ENCODE assay signal across 20 mouse cellular contexts in the genomic region with DNA sequence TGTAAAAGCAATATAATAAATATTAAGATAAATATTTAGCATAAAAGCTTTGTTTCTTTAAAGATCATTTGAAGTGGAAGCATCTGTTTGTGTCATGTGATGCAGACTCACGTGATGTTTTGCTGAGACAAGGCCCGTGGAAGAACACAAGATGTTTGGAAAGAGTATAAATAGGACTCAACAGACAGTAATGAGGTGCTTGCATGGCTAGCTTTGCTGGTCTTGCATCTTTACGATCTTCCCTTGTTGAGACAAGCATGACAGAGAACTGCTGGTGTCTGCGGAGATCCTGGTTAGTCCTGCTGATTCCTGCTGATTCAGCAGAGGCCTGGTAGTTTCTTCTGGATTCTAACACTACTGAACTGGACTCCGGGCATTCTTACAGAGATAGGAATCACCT.
"Had no signal": no experiment of that assay in that cellular context is flagged by ENCODE, and none has a peak within 500 bp of the region (broad histone marks: within the 10 kb centered on the region; RNA-seq: fewer than 3 reads in every experiment).

No protein-coding gene starts in this region.

- H3K9ac ChIP-seq: intestine, embryonic 15.5 days; limb, embryonic 13.5 days; liver, embryonic 12.5 days; liver, embryonic 15.5 days; midbrain, embryonic 13.5 days; neural tube, embryonic 13.5 days; stomach, embryonic 15.5 days had no signal

- H3K27me3 ChIP-seq: intestine, embryonic 15.5 days; limb, embryonic 13.5 days; liver, embryonic 12.5 days; liver, embryonic 15.5 days; megakaryocyte, embryonic 14.5 days; midbrain, embryonic 13.5 days; neural tube, embryonic 13.5 days; stomach, embryonic 15.5 days had no signal

- DNase-seq: kidney, adult 18-20 months; kidney, postnatal 25 days; liver; retina, postnatal 1 day; right cerebral cortex, postnatal 25 days; spleen, adult 18-20 months; thymus, postnatal 25 days had no signal

- H3K27ac ChIP-seq: intestine, embryonic 15.5 days; kidney, postnatal 0 days; limb, embryonic 10.5 days; limb, embryonic 13.5 days; liver, embryonic 12.5 days; liver, embryonic 15.5 days; midbrain, embryonic 10.5 days; midbrain, embryonic 13.5 days; neural tube, embryonic 13.5 days; stomach, embryonic 15.5 days had no signal

- H3K9me3 ChIP-seq: intestine, embryonic 15.5 days; limb, embryonic 10.5 days; limb, embryonic 13.5 days; liver, embryonic 12.5 days; liver, embryonic 15.5 days; megakaryocyte, embryonic 14.5 days; midbrain, embryonic 10.5 days; midbrain, embryonic 13.5 days; neural tube, embryonic 13.5 days; stomach, embryonic 15.5 days had no signal

- ATAC-seq: intestine, embryonic 15.5 days; liver, embryonic 12.5 days; midbrain, embryonic 13.5 days; midbrain, embryonic 16.5 days had no signal

- H3K4me3 ChIP-seq: intestine, embryonic 15.5 days; limb, embryonic 10.5 days; limb, embryonic 13.5 days; liver, embryonic 12.5 days; liver, embryonic 15.5 days; megakaryocyte, embryonic 14.5 days; midbrain, embryonic 10.5 days; midbrain, embryonic 13.5 days; myocyte; neural tube, embryonic 13.5 days; stomach, embryonic 15.5 days had no signal

- H3K36me3 ChIP-seq: intestine, embryonic 15.5 days; limb, embryonic 10.5 days; limb, embryonic 13.5 days; liver, embryonic 12.5 days; liver, embryonic 15.5 days; midbrain, embryonic 10.5 days; midbrain, embryonic 13.5 days; neural tube, embryonic 13.5 days; stomach, embryonic 15.5 days had no signal

- H3K4me1 ChIP-seq: intestine, embryonic 15.5 days; limb, embryonic 13.5 days; liver, embryonic 12.5 days; liver, embryonic 15.5 days; stomach, embryonic 15.5 days had no signal

- H3K4me2 ChIP-seq: intestine, embryonic 15.5 days; limb, embryonic 13.5 days; liver, embryonic 12.5 days; liver, embryonic 15.5 days; midbrain, embryonic 13.5 days; neural tube, embryonic 13.5 days; stomach, embryonic 15.5 days had no signal
